Mouse (Mus musculus) megakaryocyte, embryonic 14.5 days (primary cell): Measurements from ENCODE around the gene Tbc1d2b.

ENCODE experiments used
- FLI1 ChIP-seq: IDR thresholded peaks from 2 replicates; pipeline ENCODE4 v1.6.1; 2012; ENCODE audit warnings: low read length, inconsistent platforms, mixed read lengths
- GATA1 ChIP-seq: IDR thresholded peaks from 3 replicates; pipeline ENCODE4 v1.6.1; 2012; ENCODE audit warnings: mixed read lengths, low read length, inconsistent platforms, borderline replicate concordance

GRCm38 (mm10) chr9:90266059-90266458, 4.5 kb downstream of the Tbc1d2b start:
- TF ChIP-seq GATA1, result no peak
- TF ChIP-seq FLI1, result no peak
